Mouse (Mus musculus): ENCODE measurements around the gene Sdcbp2. TPM values are rescaled to one million over a fixed set of nuclear protein-coding genes. Genes with fewer than 3 reads are reported as not detected.

Gene Sdcbp2
- total RNA-seq, 1 experiment from 2014 or later: 1.6 TPM

GRCm38 (mm10) chr2:151616551-151617329 is 44.3 kb downstream of the Sdcbp2 start:
- ATAC-seq (ENCODE audit: extremely low read depth, insufficient number of reproducible peaks, low FRiP score, poor library complexity, severe bottlenecking): no peak

- no peak for ATAC-seq (ENCODE audit: extremely low read depth, insufficient number of reproducible peaks, low FRiP score, poor library complexity, severe bottlenecking)
These were observed 51.4 kb downstream of the Sdcbp2 start for GRCm38 (mm10) chr2:151623776-151624175.

GRCm38 (mm10) chr2:151626296-151626695 is 53.9 kb downstream of the Sdcbp2 start:
- ATAC-seq (ENCODE audit: extremely low read depth, insufficient number of reproducible peaks, low FRiP score, poor library complexity, severe bottlenecking): no peak

GRCm38 (mm10) chr2:151628011-151628410 is 55.6 kb downstream of the Sdcbp2 start:
- no peak for ATAC-seq (ENCODE audit: extremely low read depth, insufficient number of reproducible peaks, low FRiP score, poor library complexity, severe bottlenecking)

GRCm38 (mm10) chr2:151629310-151629709 is 56.9 kb downstream of the Sdcbp2 start:
- no peak for ATAC-seq (ENCODE audit: extremely low read depth, insufficient number of reproducible peaks, low FRiP score, poor library complexity, severe bottlenecking)

GRCm38 (mm10) chr2:151631406-151632158 is 59.2 kb downstream of the Sdcbp2 start:
- no peak for ATAC-seq (ENCODE audit: extremely low read depth, insufficient number of reproducible peaks, low FRiP score, poor library complexity, severe bottlenecking)

GRCm38 (mm10) chr2:151632159-151632814 is 59.9 kb downstream of the Sdcbp2 start, which contains the start of gene Snph:
Snph (minus strand) TSS chr2:151632593.
- no peak for ATAC-seq (ENCODE audit: extremely low read depth, insufficient number of reproducible peaks, low FRiP score, poor library complexity, severe bottlenecking)

GRCm38 (mm10) chr2:151632982-151633381 is 60.6 kb downstream of the Sdcbp2 start:
- ATAC-seq (ENCODE audit: extremely low read depth, insufficient number of reproducible peaks, low FRiP score, poor library complexity, severe bottlenecking): no peak

- no peak for ATAC-seq (ENCODE audit: extremely low read depth, insufficient number of reproducible peaks, low FRiP score, poor library complexity, severe bottlenecking)
These were observed 62.5 kb downstream of the Sdcbp2 start for GRCm38 (mm10) chr2:151634903-151635302.

- ATAC-seq (ENCODE audit: extremely low read depth, insufficient number of reproducible peaks, low FRiP score, poor library complexity, severe bottlenecking): no peak
These were observed 63.1 kb downstream of the Sdcbp2 start for GRCm38 (mm10) chr2:151635362-151636014.

- ATAC-seq (ENCODE audit: extremely low read depth, insufficient number of reproducible peaks, low FRiP score, poor library complexity, severe bottlenecking): no peak
These were observed 63.6 kb downstream of the Sdcbp2 start for GRCm38 (mm10) chr2:151636015-151636402.

Other genes starting within 250 kb of the Sdcbp2 start
- not detected in 2 replicates for gene 4921509C19Rik, start 96.5 kb upstream of the Sdcbp2 start, total RNA-seq (2017)
- gene Nsfl1c, start 78.4 kb upstream of the Sdcbp2 start, total RNA-seq (2017): 73.2 and 83.9 TPM in 2 replicates
- 12.9 and 15.8 TPM in 2 replicates for gene Fkbp1a, start 30.1 kb upstream of the Sdcbp2 start, total RNA-seq (2017)
- not detected in 2 replicates for gene Snph, start 60.0 kb downstream of the Sdcbp2 start, total RNA-seq (2017)
- gene Rad21l, start 95.9 kb downstream of the Sdcbp2 start, total RNA-seq (2017): not detected in 2 replicates
- not detected in 2 replicates for gene Tmem74b, start 129.4 kb downstream of the Sdcbp2 start, total RNA-seq (2017)
- gene Psmf1, start 171.6 kb downstream of the Sdcbp2 start, total RNA-seq (2017): 11.4 and 13.3 TPM in 2 replicates